Mouse (Mus musculus) erythroblast, embryonic 14.5 days (primary cell): ENCODE data around the gene Tenm2. TPM values are rescaled to one million over a fixed set of nuclear protein-coding genes. Genes with fewer than 3 reads are reported as not detected.

Experiments
- H3K27me3 ChIP-seq: 2 replicates; pipeline ENCODE4 v1.6.1; 2012; ENCODE audit warnings: inconsistent platforms; ENCODE audit not compliant: control insufficient read depth
- H3K36me3 ChIP-seq: 2 replicates; pipeline ENCODE4 v1.6.1; 2012; ENCODE audit warnings: mild to moderate bottlenecking, inconsistent platforms; ENCODE audit not compliant: control insufficient read depth
- H3K4me1 ChIP-seq: 2 replicates; pipeline ENCODE4 v1.6.1; 2012; ENCODE audit warnings: inconsistent platforms; ENCODE audit not compliant: control insufficient read depth
- H3K4me3 ChIP-seq: replicated peaks from 2 replicates; pipeline ENCODE3; 2012; ENCODE audit warnings: moderate library complexity, mild to moderate bottlenecking, inconsistent platforms
- H3K9me3 ChIP-seq: 2 replicates; pipeline ENCODE4 v1.6.1; 2012; ENCODE audit warnings: low read length, inconsistent platforms, mixed read lengths; ENCODE audit not compliant: control insufficient read depth
- GATA1 ChIP-seq: IDR thresholded peaks from 2 replicates; pipeline ENCODE4 v1.6.1; 2012; ENCODE audit warnings: low read length, inconsistent platforms, mixed read lengths
- TAL1 ChIP-seq: IDR thresholded peaks from 3 replicates; pipeline ENCODE4 v1.6.1; 2012; ENCODE audit warnings: low read length, inconsistent platforms, mixed read lengths
- polyA plus RNA-seq: library from polyadenylated mRNA; stranded (reverse); fragments of >175 nt; gene quantifications from 2 replicates; pipeline ENCODE4 v1.2.3, GENCODE M21; 2012

The Tenm2 gene
- polyA plus RNA-seq, 1 experiment: under 0.01 TPM

DNA sequence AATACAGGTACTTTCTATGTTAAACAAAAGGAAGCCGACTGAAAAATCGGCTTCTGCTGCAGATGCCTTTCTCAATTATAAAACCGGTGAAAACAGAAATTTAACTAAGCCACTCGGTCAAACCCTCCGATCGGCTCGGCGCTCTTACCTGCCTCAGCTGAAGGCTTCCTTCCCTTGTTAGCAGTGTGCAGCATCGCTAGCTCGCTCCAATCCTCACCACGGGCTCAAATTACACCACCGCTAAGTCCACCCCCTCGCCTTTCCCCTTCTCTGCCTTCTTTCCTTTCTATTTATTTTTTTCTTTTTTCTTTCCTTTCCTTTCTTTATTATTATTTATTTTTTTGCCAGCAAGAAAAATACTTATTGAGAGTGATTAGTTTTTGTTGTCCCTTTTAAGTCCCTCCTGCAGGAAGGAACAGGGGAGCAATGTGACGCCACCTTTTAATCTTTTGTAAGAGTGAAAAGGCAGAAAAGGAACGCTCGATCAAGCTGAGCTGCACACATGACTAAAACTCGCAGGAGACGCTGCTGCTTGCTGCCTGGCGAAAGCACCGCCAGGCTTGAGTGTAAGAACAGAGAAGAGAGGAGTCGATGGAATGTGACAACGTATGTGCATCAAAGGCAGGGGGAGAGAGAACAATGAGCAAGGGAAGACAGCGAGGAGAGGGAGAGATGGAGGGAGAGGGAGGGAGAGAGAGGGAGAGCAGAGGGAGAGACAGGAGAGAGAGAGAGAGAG, 558.3 kb downstream of the Tenm2 start:
- Histone ChIP-seq H3K27me3 (peaks cover 18% of the 10 kb centered on the region), H3K9me3 (0 out of 2 replicates have a peak, but pooled peaks cover 2% of the 10 kb centered on the region), H3K36me3 (no peaks in the 10 kb centered on the region), H3K4me3 (no peak overlapping the region), H3K4me1 (no peaks in the 10 kb centered on the region)
- no peak for TF ChIP-seq TAL1
- no peak for TF ChIP-seq GATA1

DNA sequence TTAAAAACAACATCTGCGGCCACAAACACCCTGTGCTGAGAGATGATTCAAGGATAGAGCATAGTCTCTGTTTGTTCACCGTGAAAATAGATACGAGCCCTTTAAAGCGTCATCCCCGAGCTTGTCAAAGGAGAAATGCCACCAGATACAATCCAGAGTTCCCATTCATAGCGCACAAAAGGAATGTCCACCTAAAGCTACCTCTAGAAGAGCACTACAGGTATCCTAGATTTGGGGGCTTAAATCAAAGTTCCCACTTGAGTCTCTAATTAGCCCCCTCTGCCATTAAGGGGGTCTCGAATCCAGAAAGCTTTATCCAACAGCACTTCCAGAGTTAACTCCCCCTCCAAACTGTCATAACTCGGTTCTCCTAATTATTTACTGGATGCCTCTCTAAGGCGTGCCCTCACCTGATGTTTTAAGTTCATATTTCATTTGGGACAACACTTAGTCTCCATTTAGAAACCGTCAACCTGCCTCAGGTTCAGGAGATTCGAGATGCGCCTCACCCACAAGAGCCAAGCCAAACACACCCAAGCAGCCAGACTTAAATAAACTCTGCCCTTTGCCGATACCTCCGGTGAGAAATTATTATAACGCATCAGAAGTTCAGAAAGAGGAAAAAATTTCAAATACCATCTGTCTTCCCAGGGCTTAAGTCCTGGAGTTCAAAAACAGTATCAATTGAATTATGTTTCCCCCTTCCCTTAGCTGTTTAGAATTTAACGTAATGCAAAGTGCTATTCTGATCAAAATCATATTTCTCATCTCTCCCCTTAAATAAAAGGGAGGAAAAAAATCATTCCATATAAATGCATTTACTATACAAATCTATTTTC, 559.1 kb downstream of the Tenm2 start:
- no peak overlapping the region for H3K4me3 ChIP-seq
- H3K27me3 ChIP-seq: peaks cover 18% of the 10 kb centered on the region
- no peaks in the 10 kb centered on the region for H3K4me1 ChIP-seq
- 0 out of 2 replicates have a peak, but pooled peaks cover 2% of the 10 kb centered on the region for H3K9me3 ChIP-seq
- no peaks in the 10 kb centered on the region for H3K36me3 ChIP-seq
- TF ChIP-seq TAL1: no peak

DNA sequence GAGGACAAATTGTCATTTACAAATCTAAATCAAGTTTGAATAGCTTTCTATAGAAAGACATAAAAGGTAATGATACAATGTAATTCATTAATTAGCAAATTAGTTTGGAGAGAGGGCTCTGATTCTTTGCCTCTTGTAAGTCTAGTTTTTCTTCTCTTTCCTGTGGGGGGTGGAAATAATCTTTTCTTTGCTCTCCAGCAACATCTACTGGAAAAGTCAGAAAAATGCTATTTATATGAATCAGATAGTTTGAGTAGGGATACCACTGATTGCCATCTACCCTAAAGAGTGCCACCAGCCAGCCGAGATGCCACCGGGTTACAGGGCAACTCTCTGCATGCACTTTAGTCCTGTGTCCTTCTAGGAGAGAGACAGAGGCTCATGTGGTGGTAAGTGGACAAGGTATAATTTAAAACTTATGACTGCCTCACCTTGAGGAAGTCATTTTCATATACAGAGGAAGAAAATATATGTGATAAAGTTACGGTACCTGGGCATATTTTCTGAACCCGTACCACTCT, 560.8 kb downstream of the Tenm2 start:
- Histone ChIP-seq H3K4me1 (no peaks in the 10 kb centered on the region), H3K36me3 (no peaks in the 10 kb centered on the region), H3K4me3 (no peak overlapping the region), H3K27me3 (peaks cover 18% of the 10 kb centered on the region), H3K9me3 (peaks cover 2% of the 10 kb centered on the region; the same call in 1 of the 2 replicates)
- TF ChIP-seq TAL1 (no peak), GATA1 (no peak)

DNA sequence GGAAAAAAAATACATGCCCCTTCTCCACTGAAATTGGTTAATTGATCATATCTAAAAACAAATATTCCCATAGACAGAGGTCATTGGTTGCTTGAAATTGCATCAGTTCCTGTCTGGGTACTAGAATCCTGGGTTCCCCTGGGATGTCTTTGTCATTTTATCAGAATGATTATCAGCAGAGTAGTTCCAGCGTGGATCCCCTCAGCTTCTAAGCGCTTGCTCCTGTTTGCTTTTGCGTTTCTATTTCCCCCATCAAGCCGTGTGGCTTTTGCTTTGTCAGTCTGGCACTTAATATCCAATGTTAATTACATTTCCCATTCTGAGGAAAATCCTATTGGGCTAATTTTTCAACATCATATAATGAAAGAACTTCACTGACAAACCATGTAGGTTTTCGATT, 561.6 kb downstream of the Tenm2 start:
- Histone ChIP-seq H3K4me1 (no peaks in the 10 kb centered on the region), H3K9me3 (peaks cover 2% of the 10 kb centered on the region; the same call in 1 of the 2 replicates), H3K27me3 (peaks cover 18% of the 10 kb centered on the region), H3K4me3 (no peak overlapping the region), H3K36me3 (no peaks in the 10 kb centered on the region)
- TF ChIP-seq TAL1 (no peak), GATA1 (no peak)

DNA sequence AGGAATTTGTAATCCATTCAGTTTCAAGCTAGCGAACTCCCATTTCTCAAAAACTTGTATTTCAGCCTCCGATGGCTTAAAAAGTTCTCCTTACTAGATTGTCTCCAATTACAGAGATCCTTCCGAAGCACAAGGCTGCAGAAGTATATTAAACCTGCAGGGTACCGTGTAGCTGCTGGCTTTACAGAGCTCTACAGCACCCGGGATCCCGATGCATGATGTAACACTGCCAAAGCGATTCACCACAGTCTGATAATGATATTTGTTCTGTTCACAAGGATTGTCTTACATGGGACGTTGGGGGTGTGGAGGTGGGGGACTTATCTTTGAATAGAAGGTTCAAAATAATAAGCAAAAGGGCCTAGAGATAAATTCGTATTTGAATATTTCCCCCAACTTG, 564.6 kb downstream of the Tenm2 start:
- no peak for TF ChIP-seq GATA1
- no peak for TF ChIP-seq TAL1
- no peaks in the 10 kb centered on the region for H3K4me1 ChIP-seq
- peaks cover 4% of the 10 kb centered on the region; the same call in 1 of the 2 replicates for H3K27me3 ChIP-seq
- H3K4me3 ChIP-seq: no peak overlapping the region
- no peaks in the 10 kb centered on the region for H3K36me3 ChIP-seq
- H3K9me3 ChIP-seq: peaks cover 2% of the 10 kb centered on the region; the same call in 1 of the 2 replicates

DNA sequence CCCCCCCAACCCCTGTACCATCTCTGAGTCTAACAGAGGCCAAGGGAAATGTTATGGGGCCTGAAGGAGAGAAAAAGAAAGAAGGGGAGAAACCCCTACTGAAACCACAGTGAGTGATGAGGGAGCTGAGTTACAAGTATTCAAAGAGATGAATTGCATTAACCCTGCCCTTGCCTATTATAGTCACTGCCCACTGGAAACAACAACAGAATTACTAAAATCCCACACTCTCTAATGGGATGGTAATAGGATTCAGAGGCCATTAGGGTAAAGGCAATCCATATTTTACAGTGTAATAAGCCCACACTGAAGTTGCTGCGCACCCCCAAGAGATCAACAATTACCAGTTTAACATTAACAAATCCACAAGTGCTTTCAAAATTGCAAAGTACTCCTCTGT, 571.7 kb downstream of the Tenm2 start:
- no peaks in the 10 kb centered on the region for H3K36me3 ChIP-seq
- peaks cover 3% of the 10 kb centered on the region for H3K9me3 ChIP-seq
- H3K4me1 ChIP-seq: no peaks in the 10 kb centered on the region
- no peak overlapping the region for H3K4me3 ChIP-seq
- no peak for TF ChIP-seq TAL1
- TF ChIP-seq GATA1: no peak
- no peaks in the 10 kb centered on the region for H3K27me3 ChIP-seq

DNA sequence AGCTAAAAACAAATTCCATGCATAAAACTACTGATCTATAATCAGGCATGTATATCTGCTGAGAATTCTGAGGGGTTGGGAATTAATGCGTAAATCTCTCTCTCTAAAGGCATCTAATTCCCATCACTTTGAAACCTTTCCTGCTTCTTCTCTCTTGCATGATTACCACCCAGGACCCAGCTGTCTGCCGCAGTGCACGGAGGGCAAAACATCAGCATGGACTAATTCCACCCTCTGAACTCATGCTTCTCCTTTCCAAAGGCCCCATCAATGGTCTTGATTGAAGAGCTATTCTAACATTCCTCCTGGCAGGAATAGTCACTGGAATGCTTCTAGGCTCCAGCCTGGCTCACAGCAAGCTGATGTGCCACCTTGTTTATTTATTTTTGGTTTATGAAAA, 572.2 kb downstream of the Tenm2 start:
- Histone ChIP-seq H3K27me3 (no peaks in the 10 kb centered on the region), H3K9me3 (peaks cover 3% of the 10 kb centered on the region), H3K36me3 (no peaks in the 10 kb centered on the region), H3K4me1 (no peaks in the 10 kb centered on the region), H3K4me3 (no peak overlapping the region)
- TF ChIP-seq TAL1: no peak
- TF ChIP-seq GATA1: no peak

DNA sequence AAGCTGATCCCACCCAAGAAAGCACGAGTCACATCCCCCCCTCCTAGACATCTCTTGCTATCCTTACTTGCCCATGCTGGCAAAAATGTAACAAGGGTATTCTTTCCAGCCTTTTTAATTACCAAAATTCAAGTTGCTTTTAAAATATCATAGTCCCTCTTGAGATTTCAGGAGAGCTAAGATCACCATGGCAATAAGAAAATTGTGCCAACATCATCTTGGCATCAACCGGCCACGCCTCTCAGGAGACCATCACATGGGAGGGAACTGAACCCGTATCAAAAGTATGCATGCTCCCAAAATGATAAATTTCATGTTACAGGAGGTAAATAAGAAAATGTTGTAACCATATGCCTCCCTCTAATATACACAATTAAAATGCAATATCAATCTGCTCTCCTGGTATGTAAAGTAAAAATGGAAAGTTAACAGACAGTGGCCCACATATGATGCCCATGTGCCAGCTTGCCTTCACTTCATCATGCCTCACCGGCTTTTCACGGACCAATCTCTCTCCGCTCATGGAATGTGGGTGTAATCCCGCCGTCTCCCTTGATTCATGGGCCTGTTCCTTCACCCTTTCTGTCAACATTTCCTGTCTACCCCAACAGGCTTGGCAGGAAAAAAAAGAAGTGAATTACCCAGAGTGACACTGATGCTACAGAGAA, 582.0 kb downstream of the Tenm2 start:
- Histone ChIP-seq H3K36me3 (no peaks in the 10 kb centered on the region), H3K27me3 (no peaks in the 10 kb centered on the region), H3K9me3 (no peaks in the 10 kb centered on the region), H3K4me1 (no peaks in the 10 kb centered on the region), H3K4me3 (no peak overlapping the region)
- TF ChIP-seq TAL1 (no peak), GATA1 (no peak)

DNA sequence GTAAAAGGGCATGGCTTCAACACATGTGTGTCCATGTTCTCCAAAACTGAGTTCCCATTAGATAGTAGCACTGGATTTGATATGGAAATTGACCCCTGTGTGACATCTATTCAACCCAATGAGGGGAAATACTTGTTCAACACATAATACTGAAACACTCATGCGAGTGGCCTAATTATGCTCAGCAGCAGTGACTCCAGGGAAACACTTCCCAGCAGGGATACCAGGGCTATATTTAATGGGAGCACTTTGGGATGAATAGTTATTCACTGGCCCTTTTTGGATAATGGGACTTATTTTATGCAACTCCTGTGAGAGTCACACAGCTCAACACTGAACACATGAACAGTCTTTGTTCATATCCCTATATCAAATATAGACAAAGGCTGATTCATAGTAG, 588.6 kb downstream of the Tenm2 start:
- Histone ChIP-seq H3K4me1 (no peaks in the 10 kb centered on the region), H3K36me3 (no peaks in the 10 kb centered on the region), H3K27me3 (no peaks in the 10 kb centered on the region), H3K9me3 (no peaks in the 10 kb centered on the region), H3K4me3 (no peak overlapping the region)
- no peak for TF ChIP-seq GATA1
- TF ChIP-seq TAL1: no peak
